Mouse (Mus musculus) CH12.LX (cell line): Measurements from ENCODE around the gene Slc17a5.

Experiments used
- ELF1 ChIP-seq: IDR thresholded peaks from 2 replicates; pipeline ENCODE4 v1.6.1; 2014; ENCODE audit warnings: low read depth, mild to moderate bottlenecking, inconsistent platforms, low read length, improper control_type of control experiment
- GABPA ChIP-seq: IDR thresholded peaks from 2 replicates; pipeline ENCODE4 v1.6.1; 2012; ENCODE audit warnings: low read depth, low read length, improper control_type of control experiment, inconsistent platforms; ENCODE audit not compliant: insufficient replicate concordance
- POLR2A ChIP-seq: IDR thresholded peaks from 2 replicates; pipeline ENCODE4 v1.6.1; 2011; ENCODE audit warnings: low read depth, mild to moderate bottlenecking, improper control_type of control experiment, low read length

DNA sequence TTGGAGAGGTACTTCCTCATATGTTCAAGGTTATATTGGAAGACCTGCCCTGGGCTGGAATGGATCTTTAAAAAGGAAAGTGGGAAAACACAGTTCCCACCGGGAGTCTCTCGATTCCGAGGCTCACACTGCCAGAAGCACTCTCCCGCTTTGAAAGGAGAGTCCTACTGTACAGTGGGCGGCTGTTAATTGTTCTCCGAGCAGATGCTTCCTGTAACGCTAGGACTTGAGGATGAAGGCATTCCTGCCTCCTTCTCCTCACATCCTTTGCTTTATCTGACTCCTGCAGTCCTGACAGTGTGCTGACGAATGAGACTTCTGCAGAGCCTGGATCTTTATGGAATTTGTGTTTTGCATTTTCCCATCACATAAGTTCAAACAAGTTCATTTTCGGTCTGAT, 31.4 kb upstream of the Slc17a5 start:
- no peak for TF ChIP-seq GABPA
- no peak for TF ChIP-seq POLR2A
- no peak for TF ChIP-seq ELF1
